ENCODE assay signal across 7 mouse cellular contexts in the genomic region with DNA sequence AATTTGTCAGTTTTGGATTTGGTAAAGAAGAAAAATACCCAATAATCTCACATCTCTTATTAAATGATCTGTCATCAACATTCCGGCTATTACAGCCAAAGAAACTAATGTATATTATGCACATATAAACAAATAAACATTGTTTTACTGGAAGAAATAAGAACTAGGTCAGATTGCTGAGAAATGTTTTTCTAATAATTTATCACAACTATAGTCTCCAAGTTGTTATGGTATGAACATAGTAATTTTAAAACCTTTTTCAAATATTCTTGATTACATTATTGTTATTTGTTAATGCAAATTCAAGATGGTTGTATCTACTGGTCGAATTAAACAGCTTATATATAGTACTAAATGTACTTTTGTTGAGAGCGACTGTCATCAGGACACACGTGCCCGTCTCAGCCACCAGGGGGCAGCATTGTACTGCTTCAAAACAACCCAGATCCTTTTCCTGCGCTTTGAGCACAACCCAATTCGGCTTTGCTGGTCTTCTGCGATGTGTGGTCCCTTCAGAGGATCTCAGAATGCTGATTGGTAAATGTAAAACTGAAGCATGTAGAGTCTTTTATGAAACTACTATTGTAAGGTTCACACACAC. TPM values are rescaled to one million over a fixed set of nuclear protein-coding genes. Genes with fewer than 3 reads are reported as not detected.
A peak's percentile ranks its signal among the peaks of the same experiment; 100 is the strongest.
DNase-seq lines count a peak whose midpoint lies in the region; ATAC-seq lines count a peak whose summit lies in the region.

No protein-coding gene starts in this region.

- H3K36me3 ChIP-seq in intestine, embryonic 15.5 days: no peaks in the 10 kb centered on the region
- H3K36me3 ChIP-seq in midbrain, embryonic 13.5 days: no peaks in the 10 kb centered on the region

- H3K27ac ChIP-seq in intestine, embryonic 15.5 days: no peak overlapping the region
- H3K27ac ChIP-seq in midbrain, embryonic 13.5 days: no peak overlapping the region

- peak; percentile 66 for ATAC-seq in intestine, embryonic 15.5 days
- ATAC-seq in midbrain, embryonic 13.5 days: peak; percentile 68

- H3K4me1 ChIP-seq in intestine, embryonic 15.5 days (replicated peaks): no peaks in the 10 kb centered on the region
- H3K4me1 ChIP-seq in midbrain, embryonic 13.5 days (replicated peaks): 0 out of 2 replicates have a peak, but pooled peaks cover 5% of the 10 kb centered on the region

- peak; percentile 44 for DNase-seq in T-cell, adult 2 months (ENCODE audit: low spot score)
- DNase-seq in cerebellum, adult 18-20 months: peak; percentile 65 to 71
- peak; percentile 81 for DNase-seq in forelimb bud, embryonic 11.5 days (ENCODE audit: low read depth, low spot score)
- peak; percentile 85 to 89 for DNase-seq in left cerebral cortex, postnatal 14 days (ENCODE audit: low spot score in 2 of 2)
- peak; percentile 46 for DNase-seq in skeletal muscle tissue, adult 2 months (ENCODE audit: low read depth, low spot score)

- H3K9me3 ChIP-seq in intestine, embryonic 15.5 days: no peaks in the 10 kb centered on the region
- H3K9me3 ChIP-seq in midbrain, embryonic 13.5 days: no peaks in the 10 kb centered on the region

- no peaks in the 10 kb centered on the region for H3K27me3 ChIP-seq in intestine, embryonic 15.5 days (replicated peaks)
- no peaks in the 10 kb centered on the region for H3K27me3 ChIP-seq in midbrain, embryonic 13.5 days

- H3K9ac ChIP-seq in intestine, embryonic 15.5 days: no peak overlapping the region
- H3K9ac ChIP-seq in midbrain, embryonic 13.5 days (replicated peaks): no peak overlapping the region

- H3K4me3 ChIP-seq in intestine, embryonic 15.5 days (replicated peaks): no peak overlapping the region
- H3K4me3 ChIP-seq in midbrain, embryonic 13.5 days (replicated peaks): no peak overlapping the region

- intact Hi-C loops in left cerebral cortex, postnatal 14 days (cut with DNase I): loop anchor here (5.0 kb wide), 2 partner anchors 1368 to 1473 kb away; no protein-coding TSS in a partner anchor

- no peak overlapping the region for H3K4me2 ChIP-seq in intestine, embryonic 15.5 days (replicated peaks)
- no peak overlapping the region for H3K4me2 ChIP-seq in midbrain, embryonic 13.5 days (replicated peaks)

- WGBS in intestine, embryonic 15.5 days: 11% methylated on average over 8 of the region's 8 CpGs
- 10% methylated on average over 8 of the region's 8 CpGs for WGBS in midbrain, embryonic 13.5 days

RNA-seq across cellular contexts. Expression of gene Anxa1, which starts 45.3 kb away (rescaled TPM):
- 51.5 and 61.8 TPM in 2 replicates for polyA plus RNA-seq in intestine, embryonic 15.5 days (2015; fragmentation: Nextera tagmentation; extraction: Ambion mirVana)
- 1 to 10 TPM; 2.5 to 3.1 TPM for total RNA-seq in left cerebral cortex, postnatal 14 days (2021)
- polyA plus RNA-seq in midbrain, embryonic 13.5 days (2015; fragmentation: Nextera tagmentation; extraction: Ambion mirVana): 3.0 and 5.6 TPM in 2 replicates
